Mouse (Mus musculus): Measurements from ENCODE around the gene Pinlyp. TPM values are rescaled to one million over a fixed set of nuclear protein-coding genes. Genes with fewer than 3 reads are reported as not detected.

Pinlyp gene
- polyA plus RNA-seq, 1 experiment = 18.3 TPM

DNA sequence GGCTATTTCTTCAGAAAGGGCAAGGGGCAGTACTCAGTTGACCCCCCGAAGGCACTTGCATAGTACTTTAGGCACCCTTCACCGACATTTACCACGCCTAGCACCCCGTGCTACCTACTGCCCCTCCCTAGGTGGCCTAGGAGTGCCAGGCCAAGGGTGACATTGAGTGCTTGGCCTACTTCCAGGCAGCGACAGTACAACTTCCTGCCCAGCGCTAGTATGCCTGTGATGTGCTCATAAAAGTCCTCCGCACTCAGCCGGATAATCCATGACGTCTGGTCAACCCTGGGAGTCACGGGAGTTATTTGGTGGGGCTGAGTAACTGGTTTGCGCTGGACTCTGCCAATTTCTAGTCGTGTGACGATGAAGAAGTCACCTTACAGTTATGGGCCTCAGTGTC lies 42.4 kb upstream of the Pinlyp start:
- no peak for TF ChIP-seq POLR2A (IDR thresholded peaks at IDR 0.05; ENCODE audit: control insufficient read depth, low read depth, low read length)
- no peak for TF ChIP-seq CTCF (IDR thresholded peaks at IDR 0.05; ENCODE audit: control insufficient read depth, insufficient read depth, insufficient replicate concordance, low read depth, low read length)
- H3K36me3 ChIP-seq (ENCODE audit: control insufficient read depth, insufficient read depth, low read length) = no peaks in the 10 kb centered on the region
- H3K27me3 ChIP-seq (ENCODE audit: control insufficient read depth, insufficient read depth, low read length) = no peaks in the 10 kb centered on the region

GRCm38 (mm10) chr7:24587330-24588105 lies 41.6 kb upstream of the Pinlyp start, which contains the start of the genes Ethe1 and Zfp575:
Gene Ethe1, plus strand, starts transcription at chr7:24587543.
Gene Zfp575, minus strand, starts transcription at chr7:24587641.
- H3K27ac ChIP-seq (ENCODE audit: control insufficient read depth, insufficient read depth, low read depth, low read length) = no peak within 1 kb of the TSS
- H3K4me1 ChIP-seq (ENCODE audit: control insufficient read depth, insufficient read depth, low read length) = peaks cover 8% of the 10 kb centered on the region
- H3K36me3 ChIP-seq (ENCODE audit: control insufficient read depth, insufficient read depth, low read length) = no peaks in the 10 kb centered on the region
- peak within 1 kb of the TSS; percentile 36; the same call in 1 of the 2 replicates for H3K4me3 ChIP-seq (ENCODE audit: control insufficient read depth, low read depth, low read length)
- no peaks in the 10 kb centered on the region for H3K27me3 ChIP-seq (ENCODE audit: control insufficient read depth, insufficient read depth, low read length)
- no peak for TF ChIP-seq CTCF (IDR thresholded peaks at IDR 0.05; ENCODE audit: control insufficient read depth, insufficient read depth, insufficient replicate concordance, low read depth, low read length)
- no peak for TF ChIP-seq POLR2A (IDR thresholded peaks at IDR 0.05; ENCODE audit: control insufficient read depth, low read depth, low read length)

More for the DNA sequence above, 42.4 kb upstream of the Pinlyp start:
- Histone ChIP-seq H3K4me1 (ENCODE audit: control insufficient read depth, insufficient read depth, low read length) (peaks cover 8% of the 10 kb centered on the region), H3K4me3 (ENCODE audit: control insufficient read depth, low read depth, low read length) (no peak overlapping the region), H3K27ac (ENCODE audit: control insufficient read depth, insufficient read depth, low read depth, low read length) (no peak overlapping the region)

- no peak overlapping the region for H3K27ac ChIP-seq (ENCODE audit: control insufficient read depth, insufficient read depth, low read depth, low read length)
Observed at GRCm38 (mm10) chr7:24586828-24587227, 40.9 kb upstream of the Pinlyp start.

GRCm38 (mm10) chr7:24585995-24586394 lies 40.1 kb upstream of the Pinlyp start:
- H3K27ac ChIP-seq (ENCODE audit: control insufficient read depth, insufficient read depth, low read depth, low read length) = no peak overlapping the region
- no peaks in the 10 kb centered on the region for H3K27me3 ChIP-seq (ENCODE audit: control insufficient read depth, insufficient read depth, low read length)
- H3K4me3 ChIP-seq (ENCODE audit: control insufficient read depth, low read depth, low read length) = no peak overlapping the region

More at GRCm38 (mm10) chr7:24586828-24587227, 40.9 kb upstream of the Pinlyp start:
- Histone ChIP-seq H3K27me3 (ENCODE audit: control insufficient read depth, insufficient read depth, low read length) (no peaks in the 10 kb centered on the region), H3K36me3 (ENCODE audit: control insufficient read depth, insufficient read depth, low read length) (no peaks in the 10 kb centered on the region), H3K4me1 (ENCODE audit: control insufficient read depth, insufficient read depth, low read length) (peaks cover 8% of the 10 kb centered on the region), H3K4me3 (ENCODE audit: control insufficient read depth, low read depth, low read length) (no peak overlapping the region)
- no peak for TF ChIP-seq CTCF (IDR thresholded peaks at IDR 0.05; ENCODE audit: control insufficient read depth, insufficient read depth, insufficient replicate concordance, low read depth, low read length)
- TF ChIP-seq POLR2A (IDR thresholded peaks at IDR 0.05; ENCODE audit: control insufficient read depth, low read depth, low read length) = no peak

GRCm38 (mm10) chr7:24584876-24585275 lies 39.0 kb upstream of the Pinlyp start:
- Histone ChIP-seq H3K27me3 (ENCODE audit: control insufficient read depth, insufficient read depth, low read length) (no peaks in the 10 kb centered on the region), H3K4me3 (ENCODE audit: control insufficient read depth, low read depth, low read length) (no peak overlapping the region), H3K36me3 (ENCODE audit: control insufficient read depth, insufficient read depth, low read length) (no peaks in the 10 kb centered on the region), H3K27ac (ENCODE audit: control insufficient read depth, insufficient read depth, low read depth, low read length) (no peak overlapping the region), H3K4me1 (ENCODE audit: control insufficient read depth, insufficient read depth, low read length) (peaks cover 8% of the 10 kb centered on the region)
- no peak for TF ChIP-seq POLR2A (IDR thresholded peaks at IDR 0.05; ENCODE audit: control insufficient read depth, low read depth, low read length)
- no peak for TF ChIP-seq CTCF (IDR thresholded peaks at IDR 0.05; ENCODE audit: control insufficient read depth, insufficient read depth, insufficient replicate concordance, low read depth, low read length)

More at GRCm38 (mm10) chr7:24585995-24586394, 40.1 kb upstream of the Pinlyp start:
- Histone ChIP-seq H3K36me3 (ENCODE audit: control insufficient read depth, insufficient read depth, low read length) (no peaks in the 10 kb centered on the region), H3K4me1 (ENCODE audit: control insufficient read depth, insufficient read depth, low read length) (peaks cover 8% of the 10 kb centered on the region)
- TF ChIP-seq CTCF (IDR thresholded peaks at IDR 0.05; ENCODE audit: control insufficient read depth, insufficient read depth, insufficient replicate concordance, low read depth, low read length) (no peak), POLR2A (IDR thresholded peaks at IDR 0.05; ENCODE audit: control insufficient read depth, low read depth, low read length) (no peak)

DNA sequence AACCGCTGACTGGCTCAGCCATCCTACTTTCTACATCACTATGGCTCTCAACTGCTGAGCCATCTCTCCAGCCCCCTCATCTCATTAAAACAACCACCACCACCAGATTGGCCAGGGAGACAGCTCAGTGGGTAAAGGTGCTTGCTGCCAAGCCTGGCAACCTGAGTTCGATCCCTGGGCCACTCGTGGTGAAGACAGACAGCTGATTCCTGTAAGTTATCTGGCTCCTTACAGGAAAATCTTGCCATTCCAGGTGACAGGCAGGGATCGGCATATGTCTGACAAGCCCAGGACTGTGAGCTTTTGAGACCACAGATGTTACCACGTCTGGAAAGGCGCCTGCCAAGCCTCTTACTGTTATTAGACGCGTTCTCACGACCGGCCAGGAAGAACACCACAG lies 31.9 kb upstream of the Pinlyp start:
- no peaks in the 10 kb centered on the region for H3K36me3 ChIP-seq (ENCODE audit: control insufficient read depth, insufficient read depth, low read length)
- H3K27ac ChIP-seq (ENCODE audit: control insufficient read depth, insufficient read depth, low read depth, low read length) = no peak overlapping the region
- TF ChIP-seq POLR2A (IDR thresholded peaks at IDR 0.05; ENCODE audit: control insufficient read depth, low read depth, low read length) (no peak), CTCF (IDR thresholded peaks at IDR 0.05; ENCODE audit: control insufficient read depth, insufficient read depth, insufficient replicate concordance, low read depth, low read length) (no peak)
- no peaks in the 10 kb centered on the region for H3K27me3 ChIP-seq (ENCODE audit: control insufficient read depth, insufficient read depth, low read length)
- H3K4me3 ChIP-seq (ENCODE audit: control insufficient read depth, low read depth, low read length) = no peak overlapping the region
- no peaks in the 10 kb centered on the region for H3K4me1 ChIP-seq (ENCODE audit: control insufficient read depth, insufficient read depth, low read length)

GRCm38 (mm10) chr7:24574224-24574796 lies 28.4 kb upstream of the Pinlyp start:
- no peak for TF ChIP-seq POLR2A (IDR thresholded peaks at IDR 0.05; ENCODE audit: control insufficient read depth, low read depth, low read length)
- no peak for TF ChIP-seq CTCF (IDR thresholded peaks at IDR 0.05; ENCODE audit: control insufficient read depth, insufficient read depth, insufficient replicate concordance, low read depth, low read length)
- H3K4me1 ChIP-seq (ENCODE audit: control insufficient read depth, insufficient read depth, low read length) = no peaks in the 10 kb centered on the region
- no peaks in the 10 kb centered on the region for H3K27me3 ChIP-seq (ENCODE audit: control insufficient read depth, insufficient read depth, low read length)
- H3K27ac ChIP-seq (ENCODE audit: control insufficient read depth, insufficient read depth, low read depth, low read length) = no peak overlapping the region
- no peak overlapping the region for H3K4me3 ChIP-seq (ENCODE audit: control insufficient read depth, low read depth, low read length)
- H3K36me3 ChIP-seq (ENCODE audit: control insufficient read depth, insufficient read depth, low read length) = no peaks in the 10 kb centered on the region
